Mouse (Mus musculus): Measurements from ENCODE around the gene Gm3376. TPM values are rescaled to one million over a fixed set of nuclear protein-coding genes. Genes with fewer than 3 reads are reported as not detected.
"Not testable (repeated sequence)": the region's sequence is repeated elsewhere in the genome, so short reads cannot be mapped to it uniquely, and the experiment has no call there.

Gene Gm3376
- polyA plus RNA-seq (2015; fragmentation: Nextera tagmentation; extraction: Ambion mirVana): not detected in 2 replicates

DNA sequence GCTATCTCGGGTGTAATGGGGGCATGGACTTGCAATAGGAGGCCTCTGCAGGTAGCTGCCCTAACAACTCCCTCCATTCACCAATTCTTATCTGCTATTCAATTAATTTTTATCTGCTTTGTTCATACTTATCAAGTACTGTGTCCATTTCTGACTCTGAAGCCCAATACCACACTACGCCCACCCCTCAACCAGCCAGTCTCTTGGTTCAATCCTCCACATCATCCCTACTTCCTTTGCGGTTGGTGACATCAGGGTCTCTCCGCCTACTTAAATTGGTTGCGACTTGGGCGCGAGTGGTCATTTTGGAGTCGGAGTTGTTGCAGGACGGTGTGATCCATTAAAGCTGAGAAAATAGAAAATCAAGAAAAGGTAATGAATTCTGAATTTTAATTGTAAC, at the start of gene Gm3376:
Gene Gm3376 (plus strand): TSS at position 301 of the 400 bp plus-strand sequence.
- not testable (repeated sequence) for H3K9me3 ChIP-seq (replicated peaks; ENCODE audit: control insufficient read depth, low read length); ATAC-seq (ENCODE audit: insufficient read depth, low FRiP score); H3K36me3 ChIP-seq (ENCODE audit: control insufficient read depth, insufficient read depth, low read length); H3K4me3 ChIP-seq (replicated peaks; ENCODE audit: low read length); H3K4me1 ChIP-seq (ENCODE audit: control insufficient read depth, insufficient read depth, low read length); H3K4me2 ChIP-seq (ENCODE audit: low read depth, low read length); H3K27ac ChIP-seq (ENCODE audit: low read length); H3K9ac ChIP-seq (ENCODE audit: low read length); H3K27me3 ChIP-seq (ENCODE audit: control insufficient read depth, insufficient read depth, low read length)
- no CpG with 5 or more reads among the region's 9 CpGs for WGBS
